Mouse (Mus musculus) bone marrow, adult 2 months (tissue): ENCODE results near the gene Gas7.

Source experiments
- CTCF ChIP-seq: fragments of 200-500 bp; IDR thresholded peaks from 2 replicates; pipeline ENCODE4 v1.5.1; 2011; ENCODE audit warnings: low read length, control low read depth; ENCODE audit not compliant: control insufficient read depth, insufficient read depth
- POLR2A ChIP-seq: fragments of 200-500 bp; IDR thresholded peaks from 2 replicates; pipeline ENCODE4 v1.6.1; 2011; ENCODE audit warnings: low read depth, mild to moderate bottlenecking, control low read depth, low read length, borderline replicate concordance; ENCODE audit not compliant: control insufficient read depth

GRCm38 (mm10) chr11:67597388-67597787 lies 142.2 kb downstream of the Gas7 start:
- TF ChIP-seq CTCF (no peak), POLR2A (no peak)
